Mouse (Mus musculus) layer of hippocampus, adult 11-12 months (tissue): ENCODE measurements at regions not wholly inside any gene's neighbourhood (a gene's known extent, or its start where the extent isn't known, plus 50 kb on each side); places are given as distances from the start of the nearest gene placed in this dataset.

ENCODE experiments used
- DNase-seq: peaks from one replicate; pipeline ENCODE4 v3.0.0; 2022; ENCODE audit warnings: low spot score

- no peak for DNase-seq
Measured at GRCm38 (mm10) chr9:85521342-85521741, 194.2 kb upstream of the Tent5a start.

GRCm38 (mm10) chr9:85520941-85521340, 193.8 kb upstream of the Tent5a start:
- no peak for DNase-seq

DNA sequence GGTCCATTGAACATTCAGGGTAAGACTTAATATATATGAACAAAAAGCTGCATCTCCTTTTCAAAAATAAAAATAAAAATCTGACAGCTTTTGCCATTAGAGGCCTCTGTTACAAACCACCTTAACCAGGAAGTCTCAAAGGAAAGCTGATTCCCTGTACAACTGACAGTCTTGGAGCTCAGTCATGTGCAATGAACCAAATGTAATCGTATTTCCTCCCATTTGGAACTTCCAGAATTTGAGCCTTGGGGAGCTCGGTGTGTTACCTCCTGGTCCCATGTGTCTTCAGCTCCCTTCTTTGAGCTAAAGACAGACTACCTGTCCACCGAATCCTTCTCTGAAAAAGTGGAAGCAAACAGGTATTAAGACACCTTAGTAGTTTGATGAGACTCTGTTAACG, 171.9 kb upstream of the Tent5a start:
- no peak for DNase-seq

DNA sequence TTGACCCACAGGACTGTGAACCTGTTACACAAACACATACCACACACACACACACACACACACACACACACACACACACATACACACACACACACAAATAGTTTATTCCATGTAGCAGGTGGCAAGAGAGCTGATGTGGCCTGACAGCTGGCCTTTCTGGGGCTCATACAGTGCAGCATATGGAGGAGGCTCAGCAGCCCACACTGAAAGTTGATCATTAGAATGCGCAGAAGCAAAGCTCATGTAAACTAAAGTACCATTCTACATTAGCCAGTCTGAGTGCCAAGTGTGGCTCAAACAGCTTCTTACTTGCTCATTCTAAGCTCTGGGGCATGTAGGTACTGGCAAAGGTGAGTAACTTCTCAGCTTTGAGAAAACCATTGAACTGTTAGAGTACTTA, 170.2 kb upstream of the Tent5a start:
- DNase-seq, result no peak

- DNase-seq, result no peak
Measured at GRCm38 (mm10) chr9:85496506-85497239, 169.5 kb upstream of the Tent5a start.

DNA sequence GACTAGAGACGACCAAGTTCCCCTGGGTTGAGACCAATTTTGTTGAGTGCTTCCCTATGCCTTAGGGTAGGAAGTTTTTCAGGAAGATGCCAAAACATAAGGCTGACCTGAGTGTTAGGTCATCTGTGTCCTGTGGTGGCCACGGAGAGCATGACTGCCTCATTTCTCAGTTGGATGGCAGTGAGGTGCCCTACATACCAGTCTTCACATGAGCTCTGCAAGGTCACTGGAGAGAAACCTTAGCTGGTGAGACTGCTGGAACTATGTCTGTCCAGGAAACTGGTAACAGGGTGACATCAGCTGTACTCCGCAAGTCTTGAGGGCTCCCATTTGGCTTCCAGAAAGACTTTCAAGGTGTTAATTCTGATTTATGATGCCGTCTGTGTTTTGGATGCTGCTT, 167.9 kb upstream of the Tent5a start:
- no peak for DNase-seq

GRCm38 (mm10) chr9:85493760-85494159, 166.6 kb upstream of the Tent5a start:
- no peak for DNase-seq

GRCm38 (mm10) chr9:85490367-85490766, 163.2 kb upstream of the Tent5a start:
- DNase-seq, result no peak

DNA sequence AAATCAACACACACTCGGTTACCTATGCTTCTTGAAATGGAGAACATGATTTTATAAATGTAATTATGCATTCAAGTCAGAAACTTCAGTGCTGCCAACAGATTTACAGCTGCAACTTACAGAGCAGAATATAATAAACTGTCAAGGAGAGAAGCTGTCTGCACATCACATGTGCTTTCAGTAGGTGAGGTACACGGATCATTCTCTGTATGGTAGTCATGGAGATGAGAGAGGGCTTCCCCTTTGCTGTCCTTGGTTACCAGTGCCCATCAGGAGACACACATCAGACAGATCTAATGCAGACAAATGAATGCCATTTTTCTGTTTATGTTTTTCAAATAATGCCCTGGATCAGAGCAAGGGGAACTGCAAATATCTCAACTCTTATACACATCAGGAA, 160.8 kb upstream of the Tent5a start:
- no peak for DNase-seq

- no peak for DNase-seq
Measured at GRCm38 (mm10) chr9:85487052-85487668, 160.0 kb upstream of the Tent5a start.

DNA sequence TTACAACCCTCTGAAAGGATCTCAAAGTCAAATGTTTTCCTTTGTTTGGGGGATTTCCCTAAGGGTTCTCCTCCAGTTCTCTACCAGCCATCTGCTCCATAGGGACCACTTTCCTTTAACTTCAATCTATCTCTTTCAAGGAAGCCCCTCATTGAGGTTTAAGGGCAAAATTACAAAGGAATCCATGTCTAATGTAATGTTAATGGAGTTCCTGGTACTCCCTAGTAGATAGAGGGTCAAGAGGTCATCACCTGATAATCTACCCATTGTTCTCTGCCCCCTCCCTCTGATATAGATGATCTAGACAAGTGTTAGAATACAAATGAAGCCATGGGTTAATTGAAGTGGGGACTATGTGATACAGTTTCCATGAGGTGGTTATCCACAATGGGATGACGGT, 158.6 kb upstream of the Tent5a start:
- DNase-seq, result no peak

- no peak for DNase-seq
Measured at GRCm38 (mm10) chr9:85483248-85483647, 156.1 kb upstream of the Tent5a start.

- DNase-seq, result no peak
Measured at GRCm38 (mm10) chr9:85480566-85480965, 153.4 kb upstream of the Tent5a start.

DNA sequence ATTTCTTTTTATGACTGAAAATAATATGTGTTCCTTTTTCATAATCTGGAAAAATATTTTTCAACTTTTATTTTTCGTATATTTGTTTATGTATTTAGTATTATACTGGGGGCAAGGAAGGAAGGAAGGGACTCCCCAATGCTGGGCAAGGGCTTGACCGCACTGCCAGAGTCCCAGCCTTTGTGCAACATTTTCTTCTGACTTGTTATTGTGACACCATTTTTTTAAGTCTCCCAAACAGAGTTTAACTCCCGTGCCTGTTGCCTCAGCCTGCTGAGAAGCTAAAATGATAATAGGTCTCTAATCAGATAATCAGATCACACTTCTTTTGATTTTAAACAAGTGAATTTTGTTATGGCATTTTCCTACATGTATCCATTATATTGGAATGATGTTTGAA, 148.1 kb upstream of the Tent5a start:
- no peak for DNase-seq

DNA sequence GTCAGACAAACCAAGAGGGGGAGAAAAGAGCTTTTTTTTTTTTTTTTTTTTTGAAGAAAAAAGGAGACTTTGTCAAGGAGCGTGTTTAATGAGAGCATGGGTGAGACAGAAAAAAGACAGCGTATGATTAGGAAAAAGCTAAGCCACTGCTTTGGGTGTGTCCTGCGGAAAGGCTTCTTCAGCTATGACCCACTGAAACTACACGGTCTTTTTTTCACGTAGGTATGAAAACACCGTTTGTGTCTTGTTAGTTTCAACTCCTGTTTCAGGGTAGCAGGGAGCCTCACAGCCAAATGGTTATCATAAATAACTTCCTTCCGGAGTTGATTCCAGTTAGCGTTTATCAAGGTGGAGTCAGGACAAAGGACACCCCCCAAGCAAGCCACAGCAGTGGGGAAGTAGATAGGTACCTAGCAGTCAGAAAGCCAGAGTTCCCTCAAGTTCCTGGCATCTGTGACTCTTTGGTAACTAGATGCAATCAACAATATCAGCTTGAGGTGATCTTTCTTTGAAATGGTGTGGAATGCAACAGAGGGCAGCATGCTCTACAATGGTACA, 143.2 kb upstream of the Tent5a start:
- DNase-seq, result no peak

- no peak for DNase-seq
Measured at GRCm38 (mm10) chr9:85469288-85469687, 142.1 kb upstream of the Tent5a start.

- DNase-seq, result no peak
Measured at GRCm38 (mm10) chr9:85466671-85467070, 139.5 kb upstream of the Tent5a start.

- no peak for DNase-seq
Measured at GRCm38 (mm10) chr9:85459062-85459805, 132.1 kb upstream of the Tent5a start.

- no peak for DNase-seq
Measured at GRCm38 (mm10) chr9:85458356-85458755, 131.2 kb upstream of the Tent5a start.

DNA sequence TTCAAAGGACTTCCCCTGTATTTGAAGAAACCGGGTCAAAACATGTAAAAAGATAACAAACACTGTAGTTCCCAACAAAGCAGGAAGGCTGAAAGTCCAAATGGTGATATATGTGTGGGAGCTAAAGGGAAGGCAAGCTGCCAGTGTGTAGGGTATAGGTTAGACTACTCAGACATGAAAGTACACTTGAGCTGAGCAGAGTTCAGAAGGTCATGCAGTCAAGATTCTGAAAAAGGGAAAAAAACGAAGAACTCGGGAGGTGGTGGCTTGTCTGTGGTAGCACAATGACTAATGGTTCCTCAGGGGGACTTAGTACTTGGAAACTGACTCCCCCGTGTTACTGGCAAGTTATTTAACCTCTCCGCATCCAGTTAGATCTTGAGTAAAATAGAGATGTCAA, 130.3 kb upstream of the Tent5a start:
- no peak for DNase-seq

DNA sequence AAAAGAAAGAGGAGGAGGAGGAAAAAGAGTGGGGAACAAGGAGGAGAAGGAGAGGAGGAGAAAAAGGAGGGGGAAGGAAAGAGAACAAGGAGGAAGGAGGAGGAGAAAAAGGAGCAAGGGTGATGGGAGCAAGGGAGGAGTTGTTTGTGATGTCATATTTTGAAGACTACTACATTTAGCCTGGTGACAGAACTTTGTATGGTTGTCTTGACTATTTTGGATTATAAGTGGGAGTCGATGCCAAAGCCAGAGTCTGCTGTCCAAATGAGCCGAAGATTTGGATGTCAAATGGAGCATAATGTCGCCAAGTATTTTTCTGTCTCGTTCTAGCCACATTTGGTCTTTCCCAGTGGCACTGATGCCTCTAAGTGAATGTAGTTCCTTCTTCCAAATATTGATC, 128.2 kb upstream of the Tent5a start:
- DNase-seq, result no peak

GRCm38 (mm10) chr9:85452196-85452857, 125.2 kb upstream of the Tent5a start:
- no peak for DNase-seq
